Mouse (Mus musculus) G1E (cell line): ENCODE measurements around the gene Fam92b.

Experiments used
- CTCF ChIP-seq: IDR thresholded peaks from 2 replicates; pipeline ENCODE4 v1.5.1; 2012; ENCODE audit warnings: low read depth, low read length, inconsistent platforms, mixed read lengths
- GATA1 ChIP-seq: IDR thresholded peaks from 2 replicates; pipeline ENCODE4 v1.6.1; 2012; ENCODE audit warnings: borderline replicate concordance, low read length, inconsistent platforms, mixed read lengths
- POLR2AphosphoS5 ChIP-seq: IDR thresholded peaks from 2 replicates; pipeline ENCODE4 v1.6.1; 2012; ENCODE audit warnings: low read depth, low read length, inconsistent platforms; ENCODE audit not compliant: insufficient replicate concordance

DNA sequence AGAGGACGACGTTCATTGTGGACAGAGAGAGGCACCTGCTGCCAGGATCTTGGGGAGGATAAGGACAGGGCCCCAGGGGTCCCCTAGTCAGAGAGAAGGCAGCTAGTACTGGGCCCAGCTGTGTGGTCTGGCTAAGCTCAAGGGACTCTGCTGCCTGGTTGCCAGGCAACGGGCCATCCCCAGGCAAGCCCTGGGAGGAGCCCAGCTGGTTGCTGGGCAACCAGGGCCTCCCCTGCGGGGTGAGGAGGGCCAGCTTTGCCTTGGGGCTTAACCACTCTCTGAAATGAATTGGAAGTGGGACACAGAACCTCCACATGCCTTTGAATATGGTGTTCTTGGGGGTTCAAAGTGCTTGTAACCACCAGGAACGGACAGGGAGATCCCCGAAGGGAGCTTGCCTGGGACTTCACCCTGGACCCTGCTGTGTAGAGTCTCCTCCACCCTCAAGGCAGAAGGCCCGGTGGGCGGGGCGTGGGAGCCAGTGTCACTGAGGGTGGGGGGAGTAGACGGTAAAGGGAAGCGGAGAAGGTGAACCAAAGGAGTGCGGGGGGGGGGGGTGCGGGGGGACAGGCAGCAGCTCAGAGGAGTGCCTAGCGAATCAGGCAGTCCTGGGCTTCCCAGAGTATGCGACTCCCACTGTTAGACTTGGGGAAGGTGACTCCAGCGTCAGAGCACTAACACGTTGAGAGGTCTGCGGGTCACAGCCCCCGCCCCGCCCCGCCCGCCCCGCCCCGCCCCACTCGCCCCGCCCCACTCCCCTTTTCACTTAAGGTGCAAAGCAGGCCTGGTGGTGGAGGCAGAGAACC is at the start of gene Fam92b:
- TF ChIP-seq GATA1 = no peak
- no peak for TF ChIP-seq CTCF
- TF ChIP-seq POLR2AphosphoS5 = no peak
